Mouse (Mus musculus): ENCODE results near the gene Calml4. TPM values are rescaled to one million over a fixed set of nuclear protein-coding genes. Genes with fewer than 3 reads are reported as not detected.
"Not testable (repeated sequence)": the region's sequence is repeated elsewhere in the genome, so short reads cannot be mapped to it uniquely, and the experiment has no call there.

The Calml4 gene
- polyA plus RNA-seq, 1 experiment, result 0.30 TPM

DNA sequence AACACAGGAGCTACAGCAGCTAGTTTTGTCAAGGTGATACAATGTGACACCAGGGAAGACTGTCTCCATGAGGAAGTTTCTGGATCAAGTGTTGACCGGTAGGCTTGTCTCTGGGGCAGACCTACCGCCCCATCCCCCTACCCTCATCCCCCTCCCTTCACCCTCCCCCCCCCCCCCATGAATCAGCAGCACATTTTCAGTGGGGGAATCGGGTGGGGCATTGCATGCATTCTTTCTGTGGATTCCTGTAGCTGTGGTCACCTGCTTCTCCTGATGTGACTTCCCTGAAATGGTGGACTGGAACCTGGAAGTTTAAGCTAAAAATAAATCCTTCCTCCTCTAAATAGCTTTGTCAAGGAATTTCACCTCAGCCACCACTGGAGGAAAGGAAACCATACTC lies 38.4 kb upstream of the Calml4 start:
- Histone ChIP-seq H3K79me2 (ENCODE audit: control insufficient read depth, insufficient read depth) (no peaks in the 10 kb centered on the region), H3K79me3 (ENCODE audit: low read depth) (no peaks in the 10 kb centered on the region)
- no peak for TF ChIP-seq MAX (IDR thresholded peaks at IDR 0.05)
- TF ChIP-seq FOSL1 (IDR thresholded peaks at IDR 0.05; ENCODE audit: insufficient read depth, low read length, poor library complexity, severe bottlenecking), result no peak
- no peak for TF ChIP-seq MYOD1 (IDR thresholded peaks at IDR 0.05; ENCODE audit: control insufficient read depth, insufficient read length, low read depth)
- TF ChIP-seq CTCF (IDR thresholded peaks at IDR 0.05; ENCODE audit: control insufficient read depth, insufficient read depth, insufficient read length), result no peak
- TF ChIP-seq USF1 (IDR thresholded peaks at IDR 0.05; ENCODE audit: low read depth), result no peak
- no peak for TF ChIP-seq CEBPB (IDR thresholded peaks at IDR 0.05; ENCODE audit: low read depth)
- no peak for TF ChIP-seq MYOG (IDR thresholded peaks at IDR 0.05; ENCODE audit: control insufficient read depth, extremely low read depth, insufficient read length)

DNA sequence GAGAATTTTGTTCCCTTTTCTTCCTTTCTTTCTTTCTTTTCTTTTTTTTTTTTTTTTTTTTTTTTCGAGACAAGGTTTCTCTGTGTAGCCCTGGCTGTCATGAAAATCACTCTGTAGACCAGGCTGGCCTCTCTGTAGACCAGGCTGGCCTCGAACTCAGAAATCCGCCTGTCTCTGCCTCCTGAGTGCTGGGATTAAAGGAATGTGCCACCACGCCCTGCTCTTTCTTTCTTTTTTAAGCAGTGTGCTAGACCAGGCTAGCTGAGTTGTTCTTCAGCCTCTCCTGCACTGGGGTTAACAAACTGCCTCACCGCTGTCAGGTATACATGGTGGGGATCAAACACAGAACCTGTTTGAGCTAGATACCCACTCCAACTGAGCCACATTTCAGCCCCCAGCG lies 38.0 kb upstream of the Calml4 start:
- not testable (repeated sequence) for H3K4me3 ChIP-seq (ENCODE audit: insufficient read depth, poor library complexity, severe bottlenecking); H3K79me2 ChIP-seq (ENCODE audit: control insufficient read depth, insufficient read depth); H3K36me3 ChIP-seq (ENCODE audit: control insufficient read depth, insufficient read depth); H3K27me3 ChIP-seq (ENCODE audit: control insufficient read depth, insufficient read depth, insufficient read length); H3ac ChIP-seq (ENCODE audit: control insufficient read depth, insufficient read length, low read depth); H3K79me3 ChIP-seq (ENCODE audit: low read depth)

More for the DNA sequence above, 38.4 kb upstream of the Calml4 start:
- Histone ChIP-seq H3ac (ENCODE audit: control insufficient read depth, insufficient read length, low read depth) (no peak overlapping the region), H3K27me3 (ENCODE audit: control insufficient read depth, insufficient read depth, insufficient read length) (no peaks in the 10 kb centered on the region), H3K4me3 (ENCODE audit: insufficient read depth, poor library complexity, severe bottlenecking) (no peak overlapping the region), H3K36me3 (ENCODE audit: control insufficient read depth, insufficient read depth) (no peaks in the 10 kb centered on the region)

DNA sequence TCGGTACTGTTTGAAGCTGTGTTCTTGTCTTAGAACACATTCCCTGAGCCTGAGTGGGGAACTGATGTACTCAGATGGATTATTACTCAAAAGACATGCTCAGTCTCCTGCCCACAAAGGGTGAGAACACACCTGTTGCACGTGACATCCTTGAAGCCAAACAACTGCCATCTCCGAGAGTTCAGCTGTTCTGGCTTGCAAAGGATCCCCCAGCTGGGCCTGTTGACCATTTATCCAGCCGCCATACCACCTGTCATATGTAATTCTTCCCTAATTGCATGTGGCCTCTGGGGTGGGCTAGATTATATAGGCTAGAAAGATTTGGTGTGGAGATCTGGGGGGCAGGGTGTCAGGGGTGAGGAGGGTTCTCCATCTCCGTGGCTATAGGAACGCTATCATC lies 37.1 kb upstream of the Calml4 start:
- no peaks in the 10 kb centered on the region for H3K79me2 ChIP-seq (ENCODE audit: control insufficient read depth, insufficient read depth)
- H3K36me3 ChIP-seq (ENCODE audit: control insufficient read depth, insufficient read depth), result no peaks in the 10 kb centered on the region
- H3K27me3 ChIP-seq (ENCODE audit: control insufficient read depth, insufficient read depth, insufficient read length), result no peaks in the 10 kb centered on the region
- no peak overlapping the region for H3ac ChIP-seq (ENCODE audit: control insufficient read depth, insufficient read length, low read depth)
- no peaks in the 10 kb centered on the region for H3K79me3 ChIP-seq (ENCODE audit: low read depth)
- TF ChIP-seq FOSL1 (IDR thresholded peaks at IDR 0.05; ENCODE audit: insufficient read depth, low read length, poor library complexity, severe bottlenecking) (no peak), MYOD1 (IDR thresholded peaks at IDR 0.05; ENCODE audit: control insufficient read depth, insufficient read length, low read depth) (peak; percentile 21)
- no peak overlapping the region for H3K4me3 ChIP-seq (ENCODE audit: insufficient read depth, poor library complexity, severe bottlenecking)

DNA sequence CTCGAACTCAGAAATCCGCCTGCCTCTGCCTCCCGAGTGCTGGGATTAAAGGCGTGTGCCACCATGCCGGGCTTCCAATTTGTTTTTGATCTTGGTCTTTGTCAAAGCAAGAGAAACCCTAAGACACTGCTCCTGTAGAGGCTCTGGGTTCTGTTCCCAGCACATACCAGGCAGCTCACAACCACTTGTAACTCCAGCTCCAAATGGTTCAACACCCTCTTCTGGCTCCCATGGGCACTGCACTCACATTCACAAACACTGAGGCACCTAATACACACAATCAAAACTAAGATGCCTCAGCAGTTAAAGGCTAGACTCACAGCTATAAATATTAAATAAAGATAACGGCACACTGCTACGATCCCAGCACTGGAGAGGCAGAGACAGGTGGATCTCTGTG lies 36.1 kb upstream of the Calml4 start:
- TF ChIP-seq MYOD1 (IDR thresholded peaks at IDR 0.05; ENCODE audit: control insufficient read depth, insufficient read length, low read depth) (no peak), MYOG (IDR thresholded peaks at IDR 0.05; ENCODE audit: control insufficient read depth, extremely low read depth, insufficient read length) (no peak), USF1 (IDR thresholded peaks at IDR 0.05; ENCODE audit: low read depth) (no peak), CEBPB (IDR thresholded peaks at IDR 0.05; ENCODE audit: low read depth) (no peak), FOSL1 (IDR thresholded peaks at IDR 0.05; ENCODE audit: insufficient read depth, low read length, poor library complexity, severe bottlenecking) (no peak), CTCF (IDR thresholded peaks at IDR 0.05; ENCODE audit: control insufficient read depth, insufficient read depth, insufficient read length) (no peak), MAX (IDR thresholded peaks at IDR 0.05) (no peak)

DNA sequence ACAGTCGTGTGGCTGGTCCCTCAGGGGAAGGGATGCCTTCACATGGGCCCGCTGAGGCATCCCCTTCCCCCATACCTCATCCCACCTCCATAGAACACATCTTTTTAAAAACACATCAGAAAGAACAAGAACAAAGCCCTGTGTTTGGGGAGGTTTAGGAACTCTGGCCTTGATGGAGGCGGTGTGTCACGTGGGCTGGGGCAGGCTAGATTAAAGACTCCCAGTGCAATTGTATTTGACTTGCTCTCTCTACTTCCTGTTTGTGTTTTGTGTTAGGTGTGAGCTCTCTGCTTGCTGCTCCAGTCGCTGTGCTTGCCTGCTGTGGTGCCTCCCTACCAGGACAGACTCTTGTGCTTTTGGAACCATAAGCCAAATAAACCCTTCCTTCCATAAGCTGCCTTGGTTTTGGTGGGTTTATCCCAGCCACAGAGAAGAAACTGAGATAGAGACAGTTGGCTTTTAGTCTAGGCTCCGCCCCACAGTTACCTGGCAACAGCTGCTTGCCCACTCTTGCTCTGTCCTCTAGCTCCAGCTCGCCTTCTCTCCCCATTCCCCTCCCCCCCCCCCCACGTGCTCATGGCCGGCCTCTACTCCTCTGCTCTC lies 32.0 kb upstream of the Calml4 start:
- no peak for TF ChIP-seq MYOG (IDR thresholded peaks at IDR 0.05; ENCODE audit: control insufficient read depth, extremely low read depth, insufficient read length)
- no peak for TF ChIP-seq CEBPB (IDR thresholded peaks at IDR 0.05; ENCODE audit: low read depth)
- TF ChIP-seq MAX (IDR thresholded peaks at IDR 0.05), result no peak
- no peak for TF ChIP-seq FOSL1 (IDR thresholded peaks at IDR 0.05; ENCODE audit: insufficient read depth, low read length, poor library complexity, severe bottlenecking)
- no peak for TF ChIP-seq MYOD1 (IDR thresholded peaks at IDR 0.05; ENCODE audit: control insufficient read depth, insufficient read length, low read depth)
- no peak for TF ChIP-seq CTCF (IDR thresholded peaks at IDR 0.05; ENCODE audit: control insufficient read depth, insufficient read depth, insufficient read length)
- TF ChIP-seq USF1 (IDR thresholded peaks at IDR 0.05; ENCODE audit: low read depth), result no peak
- no peak overlapping the region for H3K4me3 ChIP-seq (ENCODE audit: insufficient read depth, poor library complexity, severe bottlenecking)

More for the DNA sequence above, 36.1 kb upstream of the Calml4 start:
- Histone ChIP-seq H3K27me3 (ENCODE audit: control insufficient read depth, insufficient read depth, insufficient read length) (no peaks in the 10 kb centered on the region), H3K79me3 (ENCODE audit: low read depth) (no peaks in the 10 kb centered on the region), H3K4me3 (ENCODE audit: insufficient read depth, poor library complexity, severe bottlenecking) (no peak overlapping the region), H3K79me2 (ENCODE audit: control insufficient read depth, insufficient read depth) (no peaks in the 10 kb centered on the region), H3K36me3 (ENCODE audit: control insufficient read depth, insufficient read depth) (no peaks in the 10 kb centered on the region), H3ac (ENCODE audit: control insufficient read depth, insufficient read length, low read depth) (no peak overlapping the region)

DNA sequence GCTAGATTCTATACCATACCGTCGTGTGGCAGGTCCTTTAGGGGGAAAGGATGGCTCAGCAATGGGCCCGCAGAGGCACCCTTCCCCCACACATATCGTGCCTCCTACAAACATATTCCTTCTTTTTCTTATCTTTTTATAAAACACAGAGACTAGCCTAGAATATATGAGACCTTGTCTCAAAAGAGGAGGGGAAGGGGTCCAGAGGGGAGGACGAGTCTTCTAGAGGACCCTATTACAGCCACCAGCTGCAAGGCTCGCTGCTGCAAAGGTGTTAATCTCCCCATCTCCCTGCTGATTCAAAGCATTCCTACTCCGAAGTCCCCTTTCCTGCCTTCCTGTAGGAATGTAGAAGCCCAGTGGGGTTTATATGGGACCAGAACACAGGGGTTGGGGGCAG lies 31.4 kb upstream of the Calml4 start:
- Histone ChIP-seq H3ac (ENCODE audit: control insufficient read depth, insufficient read length, low read depth) (no peak overlapping the region), H3K79me2 (ENCODE audit: control insufficient read depth, insufficient read depth) (no peaks in the 10 kb centered on the region), H3K79me3 (ENCODE audit: low read depth) (no peaks in the 10 kb centered on the region), H3K36me3 (ENCODE audit: control insufficient read depth, insufficient read depth) (no peaks in the 10 kb centered on the region), H3K27me3 (ENCODE audit: control insufficient read depth, insufficient read depth, insufficient read length) (no peaks in the 10 kb centered on the region), H3K4me3 (ENCODE audit: insufficient read depth, poor library complexity, severe bottlenecking) (no peak overlapping the region)
- TF ChIP-seq CEBPB (IDR thresholded peaks at IDR 0.05; ENCODE audit: low read depth) (no peak), FOSL1 (IDR thresholded peaks at IDR 0.05; ENCODE audit: insufficient read depth, low read length, poor library complexity, severe bottlenecking) (no peak), CTCF (IDR thresholded peaks at IDR 0.05; ENCODE audit: control insufficient read depth, insufficient read depth, insufficient read length) (no peak), USF1 (IDR thresholded peaks at IDR 0.05; ENCODE audit: low read depth) (no peak), MAX (IDR thresholded peaks at IDR 0.05) (no peak), MYOD1 (IDR thresholded peaks at IDR 0.05; ENCODE audit: control insufficient read depth, insufficient read length, low read depth) (no peak), MYOG (IDR thresholded peaks at IDR 0.05; ENCODE audit: control insufficient read depth, extremely low read depth, insufficient read length) (no peak)

More for the DNA sequence above, 32.0 kb upstream of the Calml4 start:
- Histone ChIP-seq H3K27me3 (ENCODE audit: control insufficient read depth, insufficient read depth, insufficient read length) (no peaks in the 10 kb centered on the region), H3K36me3 (ENCODE audit: control insufficient read depth, insufficient read depth) (no peaks in the 10 kb centered on the region), H3K79me3 (ENCODE audit: low read depth) (no peaks in the 10 kb centered on the region), H3K79me2 (ENCODE audit: control insufficient read depth, insufficient read depth) (no peaks in the 10 kb centered on the region), H3ac (ENCODE audit: control insufficient read depth, insufficient read length, low read depth) (no peak overlapping the region)
